Mouse (Mus musculus) midbrain, embryonic 16.5 days (tissue): ENCODE measurements at regions not wholly inside any gene's neighbourhood (a gene's known extent, or its start where the extent isn't known, plus 50 kb on each side); places are given as distances from the start of the nearest gene placed in this dataset.

Experiments
- ATAC-seq: fragments of 200-750 bp; cut with Nextera tagmentation; 2 replicates; pipeline ENCODE4 v1.8.0; 2017; ENCODE audit warnings: moderate TSS enrichment
- H3K27ac ChIP-seq: fragments of 300-500 bp; sonication (generic); 2 replicates; pipeline ENCODE4 v1.5.1; 2014; ENCODE audit warnings: mild to moderate bottlenecking, low read length, mixed read lengths
- H3K27me3 ChIP-seq: fragments of 300-500 bp; sonication (generic); 2 replicates; pipeline ENCODE4 v1.6.1; 2014; ENCODE audit warnings: low read depth, low read length, mixed read lengths; ENCODE audit not compliant: control insufficient read depth, insufficient read depth
- H3K36me3 ChIP-seq: fragments of 300-500 bp; sonication (generic); 2 replicates; pipeline ENCODE4 v1.6.1; 2014; ENCODE audit warnings: mild to moderate bottlenecking, low read length, moderate library complexity, mixed read lengths; ENCODE audit not compliant: control insufficient read depth, insufficient read depth
- H3K4me1 ChIP-seq: fragments of 300-500 bp; sonication (generic); 2 replicates; pipeline ENCODE4 v1.6.1; 2014; ENCODE audit warnings: mild to moderate bottlenecking, low read length, mixed read lengths; ENCODE audit not compliant: control insufficient read depth, insufficient read depth
- H3K4me2 ChIP-seq: fragments of 300-500 bp; sonication (generic); 2 replicates; pipeline ENCODE4 v1.6.1; 2014; ENCODE audit warnings: mild to moderate bottlenecking, low read length, mixed read lengths
- H3K4me3 ChIP-seq: fragments of 300-500 bp; sonication (generic); 2 replicates; pipeline ENCODE4 v1.5.1; 2014; ENCODE audit warnings: low read depth, mild to moderate bottlenecking, low read length, moderate library complexity, mixed read lengths
- H3K9ac ChIP-seq: fragments of 300-500 bp; sonication (generic); 2 replicates; pipeline ENCODE4 v1.6.1; 2014; ENCODE audit warnings: low read depth, low read length, mixed read lengths
- H3K9me3 ChIP-seq: fragments of 300-500 bp; sonication (generic); replicated peaks from 2 replicates; pipeline ENCODE4 v1.6.1; 2014; ENCODE audit warnings: mild to moderate bottlenecking, low read length, mixed read lengths; ENCODE audit not compliant: control insufficient read depth, poor library complexity, severe bottlenecking
- WGBS: fragments of 180-500 bp; shearing (Covaris S2); extraction: QIAGEN DNeasy Blood & Tissue Kit; methylation state at CpG from one replicate; pipeline ENCODE4 v1.1.7; 2014; 5-methylcytosine and 5-hydroxymethylcytosine counted together

DNA sequence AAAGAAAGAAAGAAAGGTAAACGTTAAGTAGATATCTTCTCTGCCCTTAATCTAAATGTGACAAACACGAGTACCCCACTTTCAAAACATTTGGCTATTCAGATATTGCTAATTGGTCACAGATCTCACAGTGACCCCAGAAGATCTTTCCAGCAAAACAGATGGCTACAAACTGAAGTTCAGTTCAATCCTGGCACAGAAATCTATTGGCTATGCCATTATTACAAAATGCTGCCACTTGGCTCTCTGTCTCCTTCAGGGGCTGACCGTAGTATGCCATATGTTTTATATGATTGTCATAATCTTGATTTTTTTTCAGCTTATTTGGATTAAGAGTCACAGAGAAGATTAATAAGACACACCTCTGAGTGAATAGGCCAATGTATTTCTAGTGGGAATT, 873.2 kb downstream of the Slc22a22 start:
- no peak for ATAC-seq
- Histone ChIP-seq H3K4me1 (no peaks in the 10 kb centered on the region), H3K4me3 (no peak overlapping the region), H3K9ac (no peak overlapping the region), H3K4me2 (no peak overlapping the region), H3K9me3 (no peaks in the 10 kb centered on the region), H3K27ac (no peak overlapping the region), H3K27me3 (no peaks in the 10 kb centered on the region), H3K36me3 (no peaks in the 10 kb centered on the region)
- 91% methylated on average over 3 of the region's 3 CpGs for WGBS

DNA sequence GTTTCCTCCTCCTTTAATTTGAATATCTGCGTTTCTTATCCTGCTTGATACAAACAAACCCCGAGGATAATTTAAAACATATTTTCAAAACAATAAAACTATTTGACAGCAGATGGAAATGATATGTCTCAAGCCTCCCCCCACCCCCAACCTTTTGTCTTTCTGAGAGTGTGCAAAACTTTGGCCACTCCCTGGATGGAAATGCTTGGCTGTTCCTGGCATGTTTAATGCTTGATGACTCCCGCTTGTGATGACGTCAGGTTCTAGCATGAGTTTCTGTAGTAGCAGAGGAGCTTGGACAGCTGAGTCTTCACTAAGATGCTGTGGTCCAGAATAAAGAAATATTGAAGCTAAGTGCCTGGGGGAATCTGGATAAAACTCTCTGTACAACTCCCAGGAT, 884.8 kb downstream of the Slc22a22 start:
- no peak overlapping the region for H3K9ac ChIP-seq
- H3K27me3 ChIP-seq: no peaks in the 10 kb centered on the region
- H3K4me3 ChIP-seq: no peak overlapping the region
- ATAC-seq: no peak
- no peaks in the 10 kb centered on the region for H3K36me3 ChIP-seq
- 91% methylated on average over 4 of the region's 4 CpGs for WGBS
- H3K27ac ChIP-seq: no peak overlapping the region
- no peaks in the 10 kb centered on the region for H3K9me3 ChIP-seq
- no peaks in the 10 kb centered on the region for H3K4me1 ChIP-seq
- no peak overlapping the region for H3K4me2 ChIP-seq

DNA sequence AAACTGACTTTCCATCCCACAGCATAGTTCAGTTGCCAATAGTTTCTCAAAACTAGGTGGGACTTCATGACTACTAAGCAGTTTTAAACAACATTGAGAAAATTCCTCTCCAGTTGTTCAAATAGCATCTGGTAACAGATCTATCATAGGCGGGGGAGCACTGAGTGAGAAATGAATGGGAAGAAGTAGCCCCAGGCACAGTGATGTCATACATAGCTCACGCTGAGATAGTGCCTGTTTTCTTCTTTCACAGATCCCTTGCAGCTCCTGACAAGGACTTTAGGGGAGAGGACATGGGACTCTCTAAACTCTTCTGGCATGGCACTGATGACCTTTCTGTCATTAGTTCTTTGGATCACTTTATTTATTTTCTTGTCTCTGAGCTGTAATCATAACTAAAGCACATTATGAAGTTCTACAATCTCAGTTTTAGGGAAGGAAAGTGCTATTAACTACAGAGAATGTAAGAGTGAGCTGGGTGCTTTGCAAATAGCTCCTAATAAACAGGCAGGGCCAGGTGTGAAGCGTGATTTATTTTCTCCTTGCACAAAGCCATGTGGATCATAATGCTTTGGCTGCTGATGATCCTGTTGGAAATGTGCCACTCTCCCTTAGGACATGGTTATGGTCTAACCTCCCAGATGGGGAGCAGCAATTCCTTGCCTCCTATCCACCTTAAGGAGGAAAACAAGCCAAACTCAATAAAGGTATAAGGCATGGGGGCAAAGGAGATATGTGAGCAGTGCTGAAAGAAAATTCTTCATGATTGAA, 896.5 kb downstream of the Slc22a22 start:
- no peaks in the 10 kb centered on the region for H3K9me3 ChIP-seq
- no peak overlapping the region for H3K4me2 ChIP-seq
- ATAC-seq: no peak
- H3K27ac ChIP-seq: no peak overlapping the region
- H3K27me3 ChIP-seq: no peaks in the 10 kb centered on the region
- no peaks in the 10 kb centered on the region for H3K36me3 ChIP-seq
- H3K4me3 ChIP-seq: no peak overlapping the region
- H3K4me1 ChIP-seq: no peaks in the 10 kb centered on the region
- H3K9ac ChIP-seq: no peak overlapping the region
- 73% methylated on average over 3 of the region's 3 CpGs for WGBS

DNA sequence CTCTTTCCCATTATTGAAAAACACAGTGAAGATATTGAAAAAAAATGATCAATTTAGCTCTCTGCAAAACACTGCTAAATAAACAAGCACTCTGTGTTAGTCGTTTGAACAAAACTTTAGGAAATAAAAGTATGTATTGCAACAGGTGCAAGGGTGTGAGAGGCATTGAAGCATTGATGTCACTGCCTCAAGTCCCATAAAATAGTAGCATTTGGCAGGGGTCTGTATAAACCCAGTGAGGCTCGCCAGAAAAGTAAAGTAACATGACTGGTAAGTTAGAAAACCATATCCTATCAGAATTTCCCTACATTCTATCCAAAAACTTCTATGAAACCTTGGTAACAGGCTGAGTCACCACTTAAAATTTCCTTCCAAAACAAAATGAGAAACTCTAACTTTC, 914.2 kb downstream of the Slc22a22 start:
- no peaks in the 10 kb centered on the region for H3K36me3 ChIP-seq
- H3K4me2 ChIP-seq: no peak overlapping the region
- WGBS: 63% methylated on average over 2 of the region's 2 CpGs
- no peak overlapping the region for H3K27ac ChIP-seq
- H3K4me1 ChIP-seq: no peaks in the 10 kb centered on the region
- H3K27me3 ChIP-seq: no peaks in the 10 kb centered on the region
- no peak overlapping the region for H3K4me3 ChIP-seq
- no peak overlapping the region for H3K9ac ChIP-seq
- ATAC-seq: no peak
- H3K9me3 ChIP-seq: no peaks in the 10 kb centered on the region

DNA sequence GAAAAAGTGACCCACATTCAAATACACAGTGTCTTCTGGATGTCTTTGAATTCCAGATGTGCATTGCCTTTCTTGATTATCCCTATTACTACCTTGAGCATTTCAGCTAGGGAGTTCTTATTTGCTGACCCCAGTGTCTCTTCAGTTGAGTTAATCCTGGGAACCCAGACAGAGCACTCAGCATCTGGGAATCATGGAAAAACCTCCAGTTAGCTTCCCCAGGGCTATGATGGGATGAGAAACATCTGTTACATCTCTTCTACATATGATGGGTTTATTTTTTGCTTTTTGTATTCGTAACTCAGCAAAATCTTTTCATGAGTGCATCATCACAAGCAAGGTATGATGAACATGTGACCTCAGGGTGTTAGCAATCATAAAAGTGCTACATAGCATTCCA, 914.6 kb downstream of the Slc22a22 start:
- Histone ChIP-seq H3K9ac (no peak overlapping the region), H3K27ac (no peak overlapping the region), H3K36me3 (no peaks in the 10 kb centered on the region), H3K4me1 (no peaks in the 10 kb centered on the region), H3K4me3 (no peak overlapping the region), H3K27me3 (no peaks in the 10 kb centered on the region), H3K4me2 (no peak overlapping the region), H3K9me3 (no peaks in the 10 kb centered on the region)
- 71% methylated on average over 1 of the region's 1 CpGs for WGBS
- no peak for ATAC-seq

DNA sequence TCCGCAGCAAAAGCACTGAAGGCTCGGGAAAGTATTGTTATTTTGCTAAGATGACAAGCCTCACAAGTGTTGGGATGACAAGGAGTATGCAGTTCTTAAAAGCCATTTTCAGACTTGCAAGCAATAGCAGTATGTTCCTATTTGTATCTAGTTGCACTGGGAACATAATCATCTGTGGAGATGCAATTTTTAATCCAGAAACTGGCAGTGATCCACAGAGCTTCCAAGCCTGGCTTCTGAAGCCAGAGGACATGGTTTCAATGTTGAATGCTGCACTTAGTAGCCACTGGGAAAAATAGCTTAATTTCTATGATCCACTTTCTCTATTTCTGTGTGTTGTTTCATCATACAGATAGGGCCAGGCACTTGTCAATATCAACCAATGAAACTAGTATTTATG, 915.3 kb downstream of the Slc22a22 start:
- WGBS: 91% methylated on average over 2 of the region's 2 CpGs
- no peaks in the 10 kb centered on the region for H3K4me1 ChIP-seq
- no peaks in the 10 kb centered on the region for H3K9me3 ChIP-seq
- no peak overlapping the region for H3K9ac ChIP-seq
- no peak overlapping the region for H3K27ac ChIP-seq
- no peak overlapping the region for H3K4me3 ChIP-seq
- no peaks in the 10 kb centered on the region for H3K27me3 ChIP-seq
- ATAC-seq: no peak
- no peak overlapping the region for H3K4me2 ChIP-seq
- H3K36me3 ChIP-seq: no peaks in the 10 kb centered on the region

DNA sequence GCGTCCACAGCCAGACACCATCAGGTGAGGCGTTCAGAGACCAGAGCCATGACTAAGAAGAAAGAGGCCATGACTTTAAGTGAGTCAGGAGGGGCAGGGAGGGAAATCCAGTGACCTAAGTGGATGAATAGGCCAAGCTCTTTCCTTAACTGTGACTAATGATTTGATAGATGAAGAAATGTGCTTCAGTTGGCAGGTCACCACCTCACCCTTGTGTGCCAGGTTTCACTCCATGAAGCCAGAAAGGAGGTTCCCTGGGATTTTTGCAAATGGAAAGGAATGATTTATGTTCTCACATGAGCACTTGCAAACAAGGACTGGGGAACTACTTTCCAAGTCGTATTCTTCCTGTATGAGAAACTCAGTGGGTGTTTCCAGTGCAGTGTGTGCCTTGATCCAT, 923.0 kb downstream of the Slc22a22 start:
- Histone ChIP-seq H3K9me3 (no peaks in the 10 kb centered on the region), H3K27ac (no peak overlapping the region), H3K4me3 (no peak overlapping the region), H3K36me3 (no peaks in the 10 kb centered on the region), H3K4me2 (no peak overlapping the region), H3K4me1 (no peaks in the 10 kb centered on the region), H3K27me3 (no peaks in the 10 kb centered on the region), H3K9ac (no peak overlapping the region)
- 79% methylated on average over 3 of the region's 3 CpGs for WGBS
- no peak for ATAC-seq

DNA sequence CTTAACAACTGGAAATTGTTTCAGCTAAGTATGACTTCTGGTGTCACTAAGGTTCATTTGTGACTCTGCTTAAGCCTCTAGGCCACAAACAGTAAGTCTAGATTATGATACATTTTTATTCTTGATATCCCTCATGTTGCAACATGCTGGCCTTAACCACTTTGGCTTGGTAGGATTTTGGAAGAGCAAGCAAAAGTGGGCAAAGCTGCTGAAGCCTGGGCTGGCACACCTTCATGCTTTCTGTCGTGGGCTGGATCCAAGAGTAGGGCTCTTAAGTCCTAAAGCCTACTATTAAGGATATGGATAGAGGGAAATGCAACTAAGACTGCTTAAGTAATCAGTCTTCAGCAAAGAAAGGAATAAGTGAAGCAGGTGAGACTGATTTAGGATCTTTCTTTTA, 923.6 kb downstream of the Slc22a22 start:
- H3K4me3 ChIP-seq: no peak overlapping the region
- no peak for ATAC-seq
- no peak overlapping the region for H3K27ac ChIP-seq
- no peaks in the 10 kb centered on the region for H3K4me1 ChIP-seq
- H3K36me3 ChIP-seq: no peaks in the 10 kb centered on the region
- no peak overlapping the region for H3K4me2 ChIP-seq
- WGBS: 69% methylated on average over 1 of the region's 1 CpGs
- H3K9me3 ChIP-seq: no peaks in the 10 kb centered on the region
- H3K27me3 ChIP-seq: no peaks in the 10 kb centered on the region
- no peak overlapping the region for H3K9ac ChIP-seq

DNA sequence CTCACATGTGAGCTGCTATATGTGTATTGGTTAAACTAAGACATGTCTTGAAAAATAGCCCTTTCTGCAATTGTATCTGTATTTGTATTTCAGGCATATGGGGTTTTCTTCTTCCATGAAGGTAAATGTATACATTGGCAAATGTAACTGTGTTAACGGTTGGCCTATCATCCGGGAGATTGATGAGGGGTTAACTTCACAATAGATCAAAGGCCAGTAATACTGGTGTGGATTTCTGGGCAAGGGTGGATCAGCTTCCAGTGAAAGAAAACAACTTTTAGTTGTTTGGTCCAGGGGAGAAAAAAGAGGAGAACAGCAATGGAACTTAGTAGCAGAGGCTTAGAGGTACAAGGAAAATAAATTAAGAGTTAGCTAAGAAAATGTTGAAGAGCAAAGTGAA, 945.9 kb downstream of the Slc22a22 start:
- H3K4me3 ChIP-seq: no peak overlapping the region
- ATAC-seq: no peak
- H3K36me3 ChIP-seq: no peaks in the 10 kb centered on the region
- H3K27me3 ChIP-seq: no peaks in the 10 kb centered on the region
- H3K4me2 ChIP-seq: no peak overlapping the region
- 40% methylated on average over 2 of the region's 2 CpGs for WGBS
- no peaks in the 10 kb centered on the region for H3K9me3 ChIP-seq
- H3K9ac ChIP-seq: no peak overlapping the region
- no peak overlapping the region for H3K27ac ChIP-seq
- H3K4me1 ChIP-seq: no peaks in the 10 kb centered on the region
